Mouse (Mus musculus) forebrain, embryonic 15.5 days (tissue): ENCODE data around the gene Kcnj13. TPM values are rescaled to one million over a fixed set of nuclear protein-coding genes. Genes with fewer than 3 reads are reported as not detected.

Source experiments
- ATAC-seq: fragments of 200-750 bp; cut with Nextera tagmentation; replicated peaks from 2 replicates; pipeline ENCODE4 v1.8.0; 2017; ENCODE audit warnings: mild to moderate bottlenecking, moderate TSS enrichment, moderate library complexity
- H3K27ac ChIP-seq: fragments of 300-500 bp; sonication (generic); replicated peaks from 2 replicates; pipeline ENCODE4 v1.5.1; 2015; ENCODE audit warnings: mild to moderate bottlenecking, inconsistent platforms
- H3K27me3 ChIP-seq: fragments of 300-500 bp; sonication (generic); 2 replicates; pipeline ENCODE4 v1.6.1; 2015; ENCODE audit warnings: inconsistent platforms
- H3K36me3 ChIP-seq: fragments of 300-500 bp; sonication (generic); 2 replicates; pipeline ENCODE4 v1.6.1; 2015; ENCODE audit warnings: mild to moderate bottlenecking, inconsistent platforms
- H3K4me1 ChIP-seq: fragments of 300-500 bp; sonication (generic); 2 replicates; pipeline ENCODE4 v1.6.1; 2015; ENCODE audit warnings: inconsistent platforms
- H3K4me2 ChIP-seq: fragments of 300-500 bp; sonication (generic); replicated peaks from 2 replicates; pipeline ENCODE4 v1.6.1; 2015; ENCODE audit warnings: mild to moderate bottlenecking, inconsistent platforms
- H3K4me3 ChIP-seq: fragments of 300-500 bp; sonication (generic); 2 replicates; pipeline ENCODE4 v1.5.1; 2015; ENCODE audit warnings: mild to moderate bottlenecking, inconsistent platforms
- H3K9ac ChIP-seq: fragments of 300-500 bp; sonication (generic); replicated peaks from 2 replicates; pipeline ENCODE4 v1.6.1; 2015; ENCODE audit warnings: mild to moderate bottlenecking, inconsistent platforms
- H3K9me3 ChIP-seq: fragments of 300-500 bp; sonication (generic); 2 replicates; pipeline ENCODE4 v1.6.1; 2016; ENCODE audit warnings: inconsistent platforms
- WGBS: fragments of 180-500 bp; shearing (Covaris S2); methylation state at CpG from one replicate; pipeline ENCODE4 v1.1.7; 2015; ENCODE audit warnings: mixed read lengths; 5-methylcytosine and 5-hydroxymethylcytosine counted together
- polyA plus RNA-seq: library from polyadenylated mRNA; unstranded; fragments of >200 nt; fragmentation: Nextera tagmentation; extraction: Ambion mirVana; gene quantifications from 2 replicates; pipeline ENCODE4 v1.2.1, GENCODE M21; 2015

Kcnj13 gene
- polyA plus RNA-seq: 6.0 and 11.8 TPM in 2 replicates

DNA sequence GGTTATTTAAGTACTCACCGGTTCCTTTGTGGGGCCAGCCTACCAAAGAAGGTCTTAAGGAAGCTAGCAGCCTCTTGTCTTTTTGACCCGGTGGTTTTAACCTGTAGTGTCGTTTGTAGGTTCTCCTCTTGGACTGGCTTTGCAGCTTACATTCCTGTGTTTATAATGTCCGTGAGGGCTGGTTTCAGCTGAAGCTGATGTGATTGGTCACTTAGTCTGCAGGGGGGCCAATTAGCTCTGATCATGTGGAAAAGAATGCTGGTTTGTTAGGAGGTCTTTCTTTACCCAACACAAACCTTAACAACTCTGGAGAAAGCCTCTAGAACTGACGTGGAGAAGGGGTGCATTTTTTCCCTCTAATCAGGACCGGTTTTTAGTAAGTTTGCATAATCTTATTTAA lies at the start of gene Kcnj13:
Gene Kcnj13, minus strand, starts transcription at position 136 of the 400 bp plus-strand sequence.
- Histone ChIP-seq H3K4me1 (0 out of 2 replicates have a peak, but pooled peaks cover 7% of the 10 kb centered on the region), H3K27me3 (no peaks in the 10 kb centered on the region), H3K9ac (no peak within 1 kb of the TSS), H3K9me3 (no peaks in the 10 kb centered on the region), H3K27ac (no peak within 1 kb of the TSS), H3K36me3 (peaks cover 14% of the 10 kb centered on the region; the same call in 1 of the 2 replicates), H3K4me2 (no peak within 1 kb of the TSS), H3K4me3 (no peak within 1 kb of the TSS)
- WGBS: 7% methylated on average over 6 of the region's 6 CpGs
- ATAC-seq: no peak

DNA sequence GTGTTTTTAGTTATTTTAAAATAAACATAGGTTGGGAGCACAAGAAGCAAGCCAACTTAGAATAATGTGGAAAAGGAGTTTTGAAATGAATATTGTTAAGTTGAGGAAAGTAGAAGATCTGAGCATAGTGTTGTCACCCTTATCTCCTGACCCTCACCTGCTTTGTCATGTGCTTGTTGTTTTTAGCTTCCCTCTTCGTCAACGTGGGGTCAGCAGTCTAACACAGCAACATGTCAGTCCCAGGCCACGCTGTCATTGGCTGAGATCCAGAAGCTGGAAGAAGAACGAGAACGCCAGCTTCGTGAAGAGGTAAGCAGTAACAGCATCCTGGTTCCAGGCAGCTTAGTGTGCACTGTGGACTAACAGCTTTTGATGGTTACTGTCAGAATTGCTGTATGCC lies 42.1 kb upstream of the Kcnj13 start:
- no peak for ATAC-seq
- Histone ChIP-seq H3K36me3 (peaks cover 67% of the 10 kb centered on the region), H3K27ac (no peak overlapping the region), H3K9ac (no peak overlapping the region), H3K4me2 (no peak overlapping the region), H3K4me3 (no peak overlapping the region), H3K9me3 (no peaks in the 10 kb centered on the region), H3K4me1 (no peaks in the 10 kb centered on the region), H3K27me3 (no peaks in the 10 kb centered on the region)
- WGBS: 79% methylated on average over 6 of the region's 6 CpGs

DNA sequence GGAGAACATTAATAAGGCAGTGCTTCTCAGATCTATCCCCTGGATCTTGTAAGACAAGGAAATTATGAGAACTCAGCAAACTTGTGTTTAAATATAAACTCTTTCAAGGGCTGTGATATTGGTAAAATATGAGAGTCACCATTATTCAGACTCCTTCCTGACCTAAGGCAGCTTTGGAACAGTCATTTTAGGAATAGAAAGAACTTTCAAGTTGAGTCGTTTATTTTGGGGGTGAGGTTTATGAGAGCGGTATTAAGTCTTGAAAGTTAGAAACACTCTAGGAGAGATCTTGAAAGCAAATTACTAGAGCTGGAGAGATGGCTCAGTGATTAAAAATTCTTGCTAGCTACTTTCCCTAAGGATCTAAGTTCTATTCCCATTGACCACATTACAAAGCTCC lies 40.6 kb upstream of the Kcnj13 start:
- H3K27me3 ChIP-seq: no peaks in the 10 kb centered on the region
- no peak overlapping the region for H3K27ac ChIP-seq
- H3K4me1 ChIP-seq: no peaks in the 10 kb centered on the region
- no peak overlapping the region for H3K4me2 ChIP-seq
- WGBS: 98% methylated on average over 2 of the region's 2 CpGs
- H3K36me3 ChIP-seq: peaks cover 64% of the 10 kb centered on the region
- no peaks in the 10 kb centered on the region for H3K9me3 ChIP-seq
- no peak for ATAC-seq
- H3K4me3 ChIP-seq: no peak overlapping the region
- no peak overlapping the region for H3K9ac ChIP-seq

DNA sequence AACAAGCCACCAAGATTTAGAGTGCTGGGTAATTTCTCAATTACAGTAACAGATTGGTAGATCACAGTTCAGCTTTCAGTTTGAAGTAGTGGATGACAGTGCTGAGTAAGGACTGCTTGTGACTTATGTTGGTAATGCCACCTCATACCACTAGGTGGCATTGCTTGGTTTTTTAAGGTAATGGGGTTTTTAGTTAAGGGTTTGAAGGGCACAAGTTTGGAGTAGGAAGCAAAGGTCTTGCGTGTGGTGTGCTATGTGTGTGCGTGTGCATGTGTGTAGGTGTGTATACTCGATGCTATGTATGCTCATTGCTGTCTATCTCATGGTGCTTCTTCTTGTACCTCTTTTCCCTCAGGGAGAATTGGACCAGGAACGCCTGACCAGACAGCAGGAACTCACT lies 24.2 kb upstream of the Kcnj13 start:
- Histone ChIP-seq H3K9ac (no peak overlapping the region), H3K4me3 (no peak overlapping the region), H3K4me1 (no peaks in the 10 kb centered on the region), H3K9me3 (no peaks in the 10 kb centered on the region), H3K4me2 (no peak overlapping the region), H3K36me3 (peaks cover 57% of the 10 kb centered on the region), H3K27ac (no peak overlapping the region), H3K27me3 (no peaks in the 10 kb centered on the region)
- ATAC-seq: no peak
- WGBS: 85% methylated on average over 4 of the region's 4 CpGs

DNA sequence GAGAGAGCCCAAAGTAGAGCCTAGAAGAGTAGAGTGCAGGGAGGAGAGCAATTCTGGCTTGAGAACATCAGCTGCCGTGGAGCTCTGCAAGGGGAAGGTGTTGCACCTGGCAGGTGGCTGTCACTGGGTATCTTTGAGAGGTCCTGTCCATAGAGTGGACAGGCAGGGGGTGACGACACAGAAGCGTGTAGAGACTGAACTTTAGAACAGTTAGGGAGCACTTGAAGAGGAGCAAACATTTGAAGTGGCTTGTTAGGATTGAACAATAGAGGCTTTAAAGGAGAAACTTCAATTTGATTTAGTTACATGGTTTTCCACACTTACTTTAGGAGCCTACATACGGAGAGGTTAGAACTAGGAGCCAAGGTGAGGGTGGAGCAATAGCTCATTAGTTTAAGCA lies 14.9 kb upstream of the Kcnj13 start:
- H3K27me3 ChIP-seq: no peaks in the 10 kb centered on the region
- peaks cover 82% of the 10 kb centered on the region for H3K36me3 ChIP-seq
- WGBS: 95% methylated on average over 4 of the region's 4 CpGs

GRCm38 (mm10) chr1:87406012-87406411 lies 11.5 kb upstream of the Kcnj13 start:
- Histone ChIP-seq H3K4me3 (no peak overlapping the region), H3K4me1 (no peaks in the 10 kb centered on the region), H3K9ac (no peak overlapping the region), H3K27ac (no peak overlapping the region), H3K27me3 (no peaks in the 10 kb centered on the region), H3K4me2 (no peak overlapping the region), H3K9me3 (no peaks in the 10 kb centered on the region), H3K36me3 (peaks cover 55% of the 10 kb centered on the region)
- ATAC-seq: no peak

More for the DNA sequence above, 14.9 kb upstream of the Kcnj13 start:
- Histone ChIP-seq H3K9me3 (no peaks in the 10 kb centered on the region), H3K4me2 (no peak overlapping the region), H3K4me1 (no peaks in the 10 kb centered on the region), H3K9ac (no peak overlapping the region), H3K4me3 (no peak overlapping the region), H3K27ac (no peak overlapping the region)
- no peak for ATAC-seq

GRCm38 (mm10) chr1:87404710-87405109 lies 10.2 kb upstream of the Kcnj13 start:
- Histone ChIP-seq H3K4me1 (no peaks in the 10 kb centered on the region), H3K9me3 (no peaks in the 10 kb centered on the region), H3K36me3 (peaks cover 46% of the 10 kb centered on the region), H3K27ac (no peak overlapping the region), H3K4me2 (no peak overlapping the region), H3K27me3 (no peaks in the 10 kb centered on the region), H3K9ac (no peak overlapping the region), H3K4me3 (no peak overlapping the region)
- WGBS: 91% methylated on average over 1 of the region's 1 CpGs
- no peak for ATAC-seq

DNA sequence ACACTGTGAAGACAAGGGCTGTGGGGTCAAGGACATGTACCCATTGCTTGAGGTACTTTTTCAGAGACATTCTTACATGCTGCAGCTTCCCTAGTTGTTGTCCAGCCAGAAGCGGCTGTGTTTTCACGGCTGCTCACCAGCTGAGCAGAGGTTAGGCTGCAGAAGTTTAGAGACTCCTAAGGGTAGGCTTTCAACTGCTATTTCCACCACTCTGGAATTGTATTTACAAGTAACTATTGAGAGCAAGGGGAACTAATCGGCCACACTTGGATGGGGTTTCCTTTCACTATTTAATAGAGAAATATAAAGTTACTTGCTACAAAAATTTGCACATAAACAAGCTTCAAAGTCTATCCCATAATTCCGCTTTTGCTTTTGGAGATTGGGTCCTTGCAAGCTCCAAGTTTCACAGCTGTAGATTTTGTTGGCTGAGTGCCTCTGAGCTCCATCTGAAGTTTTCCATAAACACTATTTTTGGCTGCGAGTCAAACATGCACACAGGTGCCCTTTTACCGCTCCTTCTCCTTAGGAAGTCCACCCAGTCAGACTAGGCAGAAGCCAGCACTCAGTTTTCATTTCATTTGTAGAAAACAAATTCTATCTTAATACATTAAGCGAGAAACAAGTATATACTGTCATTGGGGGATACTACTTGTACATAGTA lies 2.5 kb upstream of the Kcnj13 start:
- no peaks in the 10 kb centered on the region for H3K27me3 ChIP-seq
- no peak overlapping the region for H3K9ac ChIP-seq
- H3K4me2 ChIP-seq: no peak overlapping the region
- no peaks in the 10 kb centered on the region for H3K9me3 ChIP-seq
- 80% methylated on average over 7 of the region's 7 CpGs for WGBS
- no peak for ATAC-seq
- 0 out of 2 replicates have a peak, but pooled peaks cover 7% of the 10 kb centered on the region for H3K4me1 ChIP-seq
- H3K4me3 ChIP-seq: no peak overlapping the region
- H3K36me3 ChIP-seq: peaks cover 3% of the 10 kb centered on the region; the same call in 1 of the 2 replicates
- H3K27ac ChIP-seq: no peak overlapping the region

GRCm38 (mm10) chr1:87393444-87394195 lies 909 bp downstream of the Kcnj13 start:
- WGBS: 78% methylated on average over 3 of the region's 3 CpGs
- no peaks in the 10 kb centered on the region for H3K9me3 ChIP-seq
- no peak overlapping the region for H3K27ac ChIP-seq
- H3K4me3 ChIP-seq: no peak overlapping the region
- no peaks in the 10 kb centered on the region for H3K27me3 ChIP-seq
- 0 out of 2 replicates have a peak, but pooled peaks cover 7% of the 10 kb centered on the region for H3K4me1 ChIP-seq
- ATAC-seq: no peak
- no peak overlapping the region for H3K9ac ChIP-seq
- no peak overlapping the region for H3K4me2 ChIP-seq
- peaks cover 18% of the 10 kb centered on the region; the same call in 1 of the 2 replicates for H3K36me3 ChIP-seq

GRCm38 (mm10) chr1:87386436-87387092 lies 8.0 kb downstream of the Kcnj13 start:
- H3K27me3 ChIP-seq: no peaks in the 10 kb centered on the region
- H3K4me2 ChIP-seq: no peak overlapping the region
- H3K9ac ChIP-seq: no peak overlapping the region
- 91% methylated on average over 9 of the region's 9 CpGs for WGBS
- no peak overlapping the region for H3K27ac ChIP-seq
- H3K4me1 ChIP-seq: no peaks in the 10 kb centered on the region
- H3K36me3 ChIP-seq: peaks cover 21% of the 10 kb centered on the region; the same call in 1 of the 2 replicates
- no peaks in the 10 kb centered on the region for H3K9me3 ChIP-seq
- ATAC-seq: no peak
- H3K4me3 ChIP-seq: no peak overlapping the region

DNA sequence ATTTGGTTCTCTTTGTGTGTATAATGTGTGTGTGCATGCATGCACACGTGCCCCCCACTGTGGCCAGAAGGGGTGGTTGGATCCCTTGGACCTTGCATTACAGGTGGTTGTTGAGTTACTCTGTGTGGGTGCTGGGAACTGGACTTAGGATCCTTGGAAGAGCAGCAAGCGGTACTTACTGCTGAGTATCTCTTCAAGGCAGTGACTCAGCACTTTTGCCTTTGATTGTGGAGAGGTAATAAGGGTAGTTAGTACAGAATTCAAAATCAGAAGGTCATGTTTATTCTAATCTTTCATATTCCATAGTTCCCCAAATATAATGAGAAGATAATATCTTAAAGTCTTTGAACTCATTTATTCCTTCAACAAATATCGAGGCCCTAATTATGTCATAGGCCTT lies 13.4 kb downstream of the Kcnj13 start:
- Histone ChIP-seq H3K27ac (no peak overlapping the region), H3K9ac (no peak overlapping the region), H3K4me3 (no peak overlapping the region), H3K27me3 (no peaks in the 10 kb centered on the region), H3K9me3 (no peaks in the 10 kb centered on the region), H3K36me3 (peaks cover 8% of the 10 kb centered on the region; the same call in 1 of the 2 replicates), H3K4me2 (no peak overlapping the region), H3K4me1 (no peaks in the 10 kb centered on the region)
- 93% methylated on average over 3 of the region's 3 CpGs for WGBS
- no peak for ATAC-seq

DNA sequence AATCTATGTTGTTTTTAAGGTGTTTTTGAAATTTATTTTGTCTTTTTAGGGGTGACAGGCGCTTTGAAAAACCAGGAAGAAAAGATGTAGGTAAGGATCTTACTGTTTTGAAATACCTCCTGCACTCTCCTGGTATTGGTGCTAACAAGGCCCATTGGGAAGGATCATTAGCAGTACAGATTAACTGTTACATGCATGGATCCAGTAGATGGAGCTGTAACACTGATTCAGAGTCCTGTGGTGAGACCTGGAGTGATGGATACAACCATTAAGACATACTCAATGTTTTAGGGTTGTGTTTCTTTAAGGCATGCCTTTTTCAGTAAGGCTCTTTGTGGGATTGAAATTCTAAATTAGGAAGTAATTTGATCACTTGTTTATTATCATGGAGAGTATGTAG lies 14.6 kb downstream of the Kcnj13 start:
- H3K27ac ChIP-seq: no peak overlapping the region
- no peak overlapping the region for H3K9ac ChIP-seq
- H3K4me1 ChIP-seq: no peaks in the 10 kb centered on the region
- no peak for ATAC-seq
- peaks cover 13% of the 10 kb centered on the region for H3K36me3 ChIP-seq
- no peak overlapping the region for H3K4me2 ChIP-seq
- 100% methylated on average over 1 of the region's 1 CpGs for WGBS
- H3K4me3 ChIP-seq: no peak overlapping the region
- no peaks in the 10 kb centered on the region for H3K9me3 ChIP-seq
- H3K27me3 ChIP-seq: no peaks in the 10 kb centered on the region
